Mouse (Mus musculus) spleen, postnatal 14 days (tissue): Measurements from ENCODE around the gene Casp8.
"Not testable (repeated sequence)": the region's sequence is repeated elsewhere in the genome, so short reads cannot be mapped to it uniquely, and the experiment has no call there.

Experiments
- DNase-seq, 2 experiments: peaks; one replicate each; pipeline ENCODE4 v3.0.0; 2021 to 2022; ENCODE audit warnings: low spot score in 2 of 2

Gene Casp8

DNA sequence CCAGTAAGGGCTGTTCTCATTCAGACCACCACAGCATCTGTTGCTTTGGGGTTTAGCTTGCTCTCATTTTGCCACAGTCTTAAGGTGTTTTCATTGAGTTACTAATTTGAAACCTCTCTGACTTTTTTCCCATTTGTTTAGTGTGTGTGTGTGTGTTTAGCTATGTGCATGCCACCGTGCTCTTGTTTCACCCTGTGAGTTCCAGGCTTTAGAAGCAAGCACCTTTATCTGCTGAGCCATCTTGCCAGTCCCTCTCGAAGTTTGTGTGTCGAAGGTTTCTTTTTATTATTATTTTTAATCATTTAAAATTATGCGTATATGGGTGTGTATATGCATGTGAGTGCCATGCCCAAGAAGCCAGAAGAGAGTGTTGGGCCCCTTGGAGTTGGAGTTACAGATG, 3.7 kb downstream of the Casp8 start:
- no peak for DNase-seq

DNA sequence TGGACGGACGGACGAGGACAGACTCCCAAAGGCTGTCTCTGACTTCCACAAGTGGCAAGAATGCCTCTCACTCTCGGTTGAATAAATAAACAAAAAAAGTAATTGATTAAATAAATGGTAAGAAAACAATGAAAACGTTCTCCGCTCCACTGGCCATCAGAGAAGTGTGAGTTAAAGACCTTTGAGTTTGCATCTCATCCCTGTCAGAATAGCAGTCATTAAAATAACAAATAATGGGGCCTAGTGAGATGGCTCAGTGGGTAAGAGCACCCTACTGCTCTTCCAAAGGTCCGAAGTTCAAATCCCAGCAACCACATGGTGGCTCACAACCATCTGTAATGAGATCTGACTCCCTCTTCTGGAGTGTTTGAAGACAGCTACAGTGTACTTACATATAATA, 5.5 kb downstream of the Casp8 start:
- DNase-seq: not testable (repeated sequence)

DNA sequence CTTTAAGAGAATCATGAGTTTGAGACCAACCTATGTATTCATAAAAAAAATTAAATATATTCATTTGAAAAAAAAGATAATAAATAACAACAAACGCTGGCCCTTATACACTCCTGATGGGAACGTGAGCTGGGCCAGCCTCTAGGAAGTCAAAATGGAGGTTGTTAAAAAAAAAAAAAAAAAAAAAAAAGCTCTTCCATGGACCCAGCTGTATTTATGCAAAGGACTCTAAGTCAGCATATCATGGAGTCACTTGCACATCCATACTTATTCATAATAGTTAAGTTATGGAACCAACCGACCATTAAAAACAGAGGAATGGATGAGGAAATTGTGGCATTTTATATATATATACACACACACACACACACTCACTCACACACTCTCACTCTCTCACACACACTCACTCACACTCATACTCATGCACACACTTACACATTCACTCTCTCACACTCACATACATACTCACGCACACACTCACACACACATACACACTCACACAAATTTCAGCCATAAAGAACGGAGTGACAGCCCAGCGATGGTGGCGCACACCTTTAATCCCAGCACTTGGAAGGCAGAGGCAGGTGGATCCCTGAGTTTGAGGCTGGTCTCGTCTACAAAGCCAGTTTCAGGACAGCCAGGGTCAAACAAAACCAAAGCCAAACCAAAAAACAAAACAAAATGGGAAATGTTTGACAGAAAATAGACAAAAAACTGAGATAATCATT, 6.5 kb downstream of the Casp8 start:
- no peak for DNase-seq

DNA sequence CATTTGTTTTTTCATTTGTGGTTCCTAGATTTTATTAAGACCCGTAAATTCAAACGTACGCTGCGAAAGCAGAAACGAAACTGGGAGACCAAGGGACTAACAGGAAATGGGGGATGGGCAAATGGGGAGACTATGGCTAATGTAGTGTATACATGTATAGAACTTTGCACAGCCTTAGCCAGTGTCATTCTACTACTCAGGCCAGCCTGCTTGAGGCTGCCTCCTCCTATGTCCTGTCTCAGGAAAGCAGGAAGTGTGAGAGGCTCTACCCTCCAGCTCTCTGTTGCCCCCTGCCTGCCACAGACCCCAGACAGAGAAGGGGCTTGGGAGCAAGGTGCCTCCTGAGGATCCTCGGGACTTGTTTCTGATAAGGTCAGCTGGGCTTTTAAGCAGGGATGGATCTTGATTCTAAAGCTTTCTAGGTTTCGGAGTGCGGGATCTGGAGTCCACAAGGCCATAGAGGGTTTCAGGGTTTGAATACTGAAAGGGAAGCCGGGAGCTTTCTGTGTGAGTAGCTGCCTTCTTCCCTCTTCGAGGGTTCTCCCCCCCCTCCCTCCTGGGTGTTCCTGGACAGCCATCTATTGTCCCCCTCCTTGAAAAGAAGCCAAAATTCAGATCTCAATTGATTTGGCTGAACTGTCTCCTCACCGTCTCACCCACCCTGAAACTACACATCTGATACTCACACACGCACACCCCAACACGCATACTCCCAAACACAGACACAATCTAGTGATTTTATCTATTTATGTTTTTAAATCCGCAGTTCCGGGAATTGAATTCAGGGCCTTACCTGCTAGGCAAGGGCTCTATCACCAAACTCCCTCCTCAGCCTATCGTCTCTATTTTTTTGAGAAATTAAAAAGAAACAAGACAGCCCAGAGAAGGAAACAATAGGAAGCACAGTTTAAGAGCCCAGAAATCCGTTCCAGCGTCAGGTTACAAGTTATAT, 7.4 kb downstream of the Casp8 start:
- DNase-seq: peak; percentile 40 to 59

DNA sequence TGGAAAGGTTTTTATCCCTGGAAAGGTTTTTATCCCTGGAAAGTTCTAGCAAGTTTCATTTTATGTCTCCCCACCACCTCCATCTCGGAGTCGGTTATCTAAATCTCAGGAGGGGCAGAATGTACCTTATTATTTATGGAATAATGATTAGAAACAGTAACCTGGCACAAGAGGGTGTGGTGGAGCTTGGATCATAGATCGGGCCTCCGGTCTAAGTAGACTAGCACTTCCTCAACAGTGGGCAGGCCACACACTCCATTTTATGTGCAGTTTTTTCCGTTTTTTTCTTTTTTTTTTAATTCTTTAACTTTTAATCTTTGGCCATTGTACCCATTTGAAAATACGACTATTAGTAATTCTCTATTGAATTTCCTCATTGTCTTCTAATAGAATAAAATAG, 8.4 kb downstream of the Casp8 start:
- no peak for DNase-seq

DNA sequence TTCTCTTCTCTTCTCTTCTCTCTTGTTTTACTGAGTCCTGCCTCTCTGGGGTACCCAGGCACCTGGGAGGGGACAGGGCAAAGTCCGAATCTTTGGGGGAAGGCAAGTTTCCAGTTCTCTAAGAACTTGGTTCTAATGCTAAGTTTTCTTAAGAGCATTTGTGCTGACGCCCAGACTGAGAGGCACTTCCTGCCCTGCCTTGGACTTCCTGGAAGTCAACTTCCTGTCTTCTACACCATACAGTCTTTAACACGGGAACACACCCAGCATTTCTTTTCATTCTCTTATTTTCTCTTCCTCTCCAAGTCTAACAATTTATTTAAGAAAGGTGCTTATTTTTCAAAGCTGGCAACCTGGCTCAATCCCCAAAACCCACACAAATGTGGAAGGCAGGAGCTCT, 11.5 kb downstream of the Casp8 start:
- no peak for DNase-seq

DNA sequence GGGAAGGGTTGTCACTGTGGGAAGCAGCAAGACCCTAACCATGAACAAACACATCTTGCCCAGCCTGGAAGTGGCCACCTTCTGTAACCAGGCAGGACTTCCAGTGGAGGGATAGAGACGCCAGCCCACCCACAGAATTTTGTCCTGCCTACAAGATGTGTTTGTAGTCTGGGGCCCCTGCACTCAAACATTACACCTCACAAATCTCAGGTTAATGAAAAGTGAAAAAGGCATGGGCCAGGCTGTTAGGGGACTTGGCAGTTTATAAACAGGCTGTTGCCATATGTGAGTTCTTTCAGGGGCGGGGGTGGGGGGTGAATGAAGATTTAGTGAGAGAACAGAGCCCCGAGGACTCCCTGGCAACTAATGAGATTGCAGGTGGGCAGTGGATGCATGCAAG, 31.1 kb downstream of the Casp8 start:
- no peak for DNase-seq

DNA sequence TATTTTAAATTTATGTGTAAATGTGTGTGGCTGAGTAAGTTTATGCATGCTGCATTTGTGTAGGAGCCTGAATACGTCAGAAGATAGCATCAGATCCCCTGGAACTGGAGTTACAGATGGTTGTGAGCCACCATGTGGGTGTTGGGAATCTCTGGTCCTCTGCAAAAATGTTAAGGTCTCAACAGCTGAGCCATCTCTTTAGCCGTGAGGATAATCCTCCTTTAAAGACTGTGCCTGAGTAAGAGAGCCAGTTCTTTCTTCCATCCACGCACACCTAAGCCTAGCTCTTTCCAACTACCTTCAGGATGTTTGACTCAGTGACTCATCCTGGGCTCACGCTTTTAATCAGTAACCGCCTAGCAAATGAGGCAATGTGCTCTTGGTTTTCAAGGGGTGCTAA, 35.6 kb downstream of the Casp8 start:
- DNase-seq: no peak

DNA sequence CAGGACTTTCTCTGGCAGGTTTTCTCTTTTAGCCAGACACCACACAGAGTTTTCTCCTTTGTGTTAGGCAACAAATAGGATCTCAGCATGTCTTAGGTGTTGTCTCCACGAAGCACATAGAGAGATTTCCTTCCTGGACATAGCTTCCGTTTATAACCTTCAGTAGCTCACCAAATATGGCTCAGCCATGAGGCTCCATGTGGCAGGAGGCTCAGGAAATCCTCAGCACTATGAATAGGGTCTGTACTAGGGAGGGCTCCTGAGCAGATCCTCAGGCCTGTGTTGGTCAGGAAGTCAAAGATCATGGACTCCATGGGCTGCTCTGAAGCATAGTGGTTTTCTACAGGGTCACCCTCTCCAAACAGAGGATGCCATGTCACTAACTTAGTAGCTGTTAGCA, 37.0 kb downstream of the Casp8 start:
- no peak for DNase-seq

DNA sequence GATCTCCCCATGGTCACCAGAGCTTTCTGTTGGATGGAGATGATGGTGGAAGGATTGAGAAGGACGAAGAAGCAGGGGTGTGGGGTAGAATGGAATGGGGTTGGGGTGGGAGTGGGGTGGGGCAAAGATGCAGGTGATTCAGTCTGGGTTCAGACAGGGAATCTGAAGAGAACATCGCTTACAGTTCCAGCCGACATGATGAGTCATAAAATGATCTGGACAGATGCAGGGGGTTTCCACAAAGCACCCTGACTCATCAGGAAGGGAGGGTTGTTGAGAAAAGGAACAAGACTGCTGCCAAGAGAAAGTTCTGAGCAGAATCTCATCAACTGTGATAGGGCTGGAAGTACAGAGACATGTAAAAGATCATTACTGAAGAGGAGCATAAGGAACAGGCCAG, 61.6 kb downstream of the Casp8 start:
- not testable (repeated sequence) for DNase-seq

DNA sequence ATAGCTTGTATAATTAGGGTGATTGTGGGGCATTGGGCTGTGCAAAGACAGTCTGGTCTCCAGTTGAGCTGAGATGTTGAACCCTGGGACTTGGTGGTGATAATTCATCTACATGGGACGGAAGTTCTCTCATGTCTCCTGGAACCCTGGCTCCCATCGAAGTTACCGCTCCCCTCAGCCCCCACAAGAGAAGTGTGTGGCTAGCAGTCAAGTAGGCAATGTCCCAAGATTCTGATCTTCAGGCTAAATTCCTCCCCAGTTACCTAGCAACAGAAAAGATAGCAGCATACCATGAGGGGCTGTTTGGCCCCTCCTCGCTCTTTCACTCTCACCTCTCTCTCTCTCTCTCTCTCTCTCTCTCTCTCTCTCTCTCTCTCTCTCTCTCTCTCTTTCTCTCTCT, 64.0 kb downstream of the Casp8 start:
- not testable (repeated sequence) for DNase-seq

DNA sequence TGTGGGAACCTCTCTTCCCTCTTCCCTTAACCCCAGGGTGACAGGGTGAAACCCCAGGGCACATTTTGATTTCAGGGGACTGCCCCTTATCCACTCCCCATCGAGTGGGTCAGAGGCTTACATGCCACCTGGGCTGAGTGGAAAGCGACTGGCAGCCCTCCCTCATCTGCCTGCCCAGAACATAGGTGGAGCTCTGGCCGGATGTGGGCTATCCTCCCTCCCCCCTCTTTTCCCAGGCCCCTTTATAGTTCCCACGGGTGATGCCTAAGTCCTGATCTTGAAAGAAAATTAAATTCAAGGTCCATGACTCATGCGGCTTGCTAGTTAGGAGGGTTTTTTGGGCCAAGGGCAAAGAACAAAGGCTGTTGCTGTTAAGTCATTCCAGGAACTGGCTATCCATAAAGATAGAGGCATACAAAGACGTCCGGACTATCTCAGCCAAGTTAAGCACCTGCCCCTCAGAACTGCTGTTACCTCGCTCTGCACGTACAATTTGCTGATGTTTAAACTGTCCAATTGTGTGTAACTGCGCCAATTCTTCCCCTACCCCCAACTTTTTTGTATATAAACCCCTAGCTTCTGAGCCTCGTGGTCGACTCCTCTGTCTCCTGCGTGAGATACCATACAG, 64.7 kb downstream of the Casp8 start:
- DNase-seq: not testable (repeated sequence)

DNA sequence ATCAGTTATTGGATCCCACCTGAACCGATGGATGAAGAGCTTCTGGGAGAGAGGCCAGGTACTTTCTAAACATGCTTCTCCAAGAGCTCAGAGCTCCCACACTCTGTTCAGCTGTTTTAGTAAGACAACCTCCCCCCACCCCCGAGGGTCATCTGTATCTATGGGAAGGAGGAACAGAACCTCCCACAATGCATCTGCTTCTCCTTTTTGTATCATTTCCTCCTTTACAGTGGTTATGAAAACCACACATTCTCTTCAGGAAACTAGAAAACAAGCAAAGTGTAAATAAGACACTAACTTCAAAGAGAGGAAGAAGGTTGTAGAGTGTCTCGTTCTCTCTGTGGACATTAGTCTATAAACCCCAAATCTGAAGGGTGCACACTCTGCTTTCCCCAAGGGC, 65.4 kb downstream of the Casp8 start:
- DNase-seq: not testable (repeated sequence)

DNA sequence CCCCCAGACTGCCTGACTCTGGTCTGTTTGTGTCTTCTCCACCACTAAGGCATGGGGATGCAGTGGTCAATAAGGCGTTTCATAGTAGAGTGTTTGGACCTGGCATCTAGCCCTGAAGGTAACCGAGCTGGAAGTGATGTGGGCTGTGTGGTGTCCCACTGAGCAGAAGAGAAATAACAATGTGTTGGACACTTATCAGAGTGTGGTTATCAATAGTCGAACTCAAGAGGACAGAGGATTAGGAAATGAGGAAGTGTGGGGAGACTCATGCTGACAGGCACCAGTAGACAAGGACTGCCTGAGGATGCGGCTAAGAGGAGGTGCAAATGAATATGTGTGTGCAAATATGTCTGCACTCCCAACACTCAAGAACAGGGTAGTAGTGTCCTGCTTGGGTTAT, 81.3 kb downstream of the Casp8 start:
- not testable (repeated sequence) for DNase-seq

DNA sequence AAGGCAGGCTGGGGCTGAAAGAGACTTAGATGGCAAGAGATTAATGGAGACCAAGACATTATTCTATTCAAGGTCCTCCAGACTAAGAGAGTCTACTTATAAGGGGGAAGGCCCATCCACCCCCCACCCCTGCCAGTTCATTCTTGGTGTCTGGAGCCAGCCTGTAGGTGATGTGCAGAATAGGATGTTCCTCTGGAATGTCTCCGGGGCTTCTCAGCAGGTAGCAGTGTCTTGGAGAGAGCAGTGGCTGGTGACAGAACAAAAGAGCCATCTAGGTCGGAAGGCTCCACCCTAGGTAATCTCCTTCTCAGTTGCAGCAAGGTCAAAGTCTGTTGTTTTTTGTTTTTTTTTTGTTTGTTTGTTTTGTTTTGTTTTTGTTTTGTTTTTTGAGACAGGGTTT, 84.1 kb downstream of the Casp8 start:
- DNase-seq: not testable (repeated sequence)

DNA sequence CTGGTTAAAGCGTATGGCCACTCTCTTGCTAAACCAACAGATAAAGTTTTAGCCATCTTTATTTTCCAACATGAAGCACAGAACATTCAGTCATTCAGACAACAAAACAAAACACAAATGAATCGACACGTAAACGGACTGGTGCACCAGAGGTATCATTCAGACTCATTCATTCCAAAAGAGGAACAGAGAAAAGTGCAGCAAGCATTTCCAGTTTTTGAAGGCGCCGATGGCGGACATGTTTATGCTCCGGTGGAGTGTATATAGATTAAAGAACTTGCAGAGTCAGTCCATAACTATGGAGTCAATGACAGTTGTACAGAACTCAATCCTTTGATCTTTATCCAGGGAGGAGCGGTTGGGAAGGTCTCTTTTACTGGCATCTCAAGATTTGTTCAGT, 88.1 kb downstream of the Casp8 start:
- DNase-seq: not testable (repeated sequence)

DNA sequence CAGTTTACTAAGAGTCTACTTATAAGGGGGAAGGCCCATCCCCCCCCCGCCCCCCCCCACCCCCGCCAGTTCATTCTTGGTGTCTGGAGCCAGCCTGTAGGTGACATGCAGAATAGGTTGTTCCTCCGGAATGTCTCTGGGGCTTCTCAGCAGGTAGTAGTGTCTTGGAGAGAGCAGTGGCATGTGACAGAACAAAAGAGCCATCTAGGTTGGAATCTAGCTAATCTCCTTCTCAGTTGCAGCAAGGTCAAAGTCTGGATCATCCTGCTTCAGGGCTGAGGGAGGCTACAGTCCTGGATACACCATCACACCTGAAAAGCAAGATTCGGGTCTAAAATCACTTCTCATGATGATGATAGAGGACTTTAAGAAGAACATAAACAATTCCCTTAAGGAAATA, 90.5 kb downstream of the Casp8 start:
- no peak for DNase-seq

DNA sequence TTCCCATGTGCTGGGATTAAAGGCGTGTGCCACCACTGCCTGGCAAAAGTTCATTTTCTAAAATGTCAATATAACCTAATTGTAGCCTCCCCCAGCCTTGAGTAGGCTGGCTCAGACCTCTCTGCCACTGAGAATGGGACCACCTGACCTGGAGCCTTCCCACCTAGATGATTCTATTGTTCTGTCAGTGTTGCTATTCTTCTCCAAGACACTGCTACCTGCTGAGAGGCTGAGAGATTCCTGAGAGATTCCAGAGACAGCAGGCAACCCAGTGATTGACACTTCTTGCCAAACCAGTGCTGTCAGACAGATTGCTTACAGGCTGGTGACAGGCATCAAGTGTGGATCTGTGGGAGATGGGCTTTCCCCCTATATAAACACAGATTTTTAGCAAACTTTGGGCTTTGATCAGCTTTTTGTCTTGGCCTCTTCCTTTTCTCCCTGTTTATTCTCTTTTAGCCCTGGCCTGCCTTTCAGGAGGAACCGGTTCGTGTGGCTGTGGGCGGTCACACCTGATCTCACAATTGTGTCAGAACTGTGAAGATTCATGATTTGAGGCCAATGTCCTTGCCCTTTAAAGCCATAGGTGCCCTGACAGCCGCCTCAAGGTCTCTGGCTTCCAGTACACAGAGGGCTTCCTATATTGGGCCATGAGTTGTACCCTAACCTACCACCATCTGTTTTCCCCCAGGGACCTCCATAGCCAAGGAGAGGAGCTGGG, 94.8 kb downstream of the Casp8 start:
- no peak for DNase-seq

DNA sequence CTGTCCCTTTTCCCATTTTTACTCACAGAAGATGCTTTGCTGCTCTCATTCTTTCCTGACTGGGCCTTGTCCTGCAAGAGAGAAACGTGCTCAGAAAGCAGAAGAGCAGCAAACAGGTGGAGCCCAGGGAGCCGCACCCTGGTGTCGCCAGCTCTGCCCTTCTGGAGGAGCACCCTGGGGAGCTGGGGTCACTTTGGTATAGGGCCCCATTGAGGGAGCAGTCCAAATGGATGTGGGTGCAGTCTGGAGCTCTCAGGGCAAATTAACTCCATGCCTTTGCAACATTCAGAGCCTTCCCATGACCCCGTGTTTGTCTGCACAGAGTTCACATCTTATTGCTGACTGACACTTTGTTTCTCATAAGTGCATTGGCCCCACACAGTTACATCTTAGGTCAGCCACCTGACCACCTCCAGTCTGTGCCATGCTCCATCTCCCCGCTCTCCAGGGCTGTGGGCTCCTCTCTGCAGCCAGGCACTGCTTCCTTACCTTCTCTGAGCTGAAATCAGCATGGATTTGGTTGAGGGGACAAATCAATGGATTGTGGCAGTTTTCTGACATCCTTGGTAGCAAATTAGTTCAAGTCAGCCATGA, 95.6 kb downstream of the Casp8 start:
- DNase-seq: not testable (repeated sequence)

DNA sequence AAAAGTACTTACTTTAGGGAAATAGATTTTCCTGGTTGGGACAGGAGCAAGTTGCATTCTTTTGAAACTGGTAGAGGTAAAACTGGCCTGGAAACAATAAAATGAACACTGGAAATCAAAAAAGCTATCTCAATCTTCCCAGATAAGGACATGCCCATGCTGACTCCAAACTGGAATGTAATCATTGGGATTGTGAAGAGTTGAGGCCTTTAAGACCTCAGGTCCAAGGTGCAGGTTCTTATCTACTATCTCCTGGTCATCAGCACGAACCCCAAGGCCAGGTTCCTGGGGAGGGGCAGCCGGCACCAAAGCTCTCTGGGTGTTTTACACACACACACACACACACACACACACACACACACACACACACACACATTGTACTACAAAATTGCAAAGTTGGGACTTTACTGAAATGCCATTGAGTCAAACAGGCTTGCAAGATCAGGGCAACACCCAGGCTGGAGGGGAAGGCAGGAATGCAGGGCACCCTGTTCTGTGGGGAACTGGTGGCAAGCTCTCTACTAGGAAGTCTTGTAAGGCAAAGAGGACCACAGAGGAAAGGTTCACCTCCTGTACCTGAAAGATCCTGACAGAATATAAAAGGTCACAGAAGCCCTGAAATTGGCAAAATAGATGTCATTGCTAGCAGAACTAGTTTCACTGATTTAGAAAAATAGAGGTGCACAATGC, 96.5 kb downstream of the Casp8 start:
- DNase-seq: not testable (repeated sequence)

DNA sequence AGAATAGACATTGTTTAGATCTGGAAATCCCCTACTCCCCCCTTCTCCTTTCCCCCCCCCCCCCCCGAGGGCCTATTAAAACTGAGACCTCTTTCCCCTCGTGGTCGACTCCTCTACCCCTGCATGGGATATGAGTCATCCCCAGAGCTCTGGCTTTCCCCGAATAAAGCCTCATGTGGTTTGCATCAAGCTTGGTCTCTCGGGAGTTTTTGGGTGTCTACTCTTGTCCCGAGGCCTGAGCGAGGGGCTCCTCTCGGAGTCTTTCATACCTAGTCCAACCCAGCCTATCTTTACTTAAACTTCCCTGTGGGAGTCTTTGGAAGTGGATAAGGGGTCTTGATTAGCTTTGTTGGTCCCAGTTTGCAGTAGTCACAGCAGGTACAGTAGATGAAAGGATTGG, 97.2 kb downstream of the Casp8 start:
- DNase-seq: not testable (repeated sequence)
